Mouse (Mus musculus) C2C12 (cell line): ENCODE data around the gene Mindy2. TPM values are rescaled to one million over a fixed set of nuclear protein-coding genes. Genes with fewer than 3 reads are reported as not detected.

Experiments
- H3K27me3 ChIP-seq: one replicate; pipeline ENCODE4 v1.6.1; 2011; ENCODE audit not compliant: control insufficient read depth, insufficient read depth, insufficient read length
- H3K36me3 ChIP-seq: one replicate; pipeline ENCODE4 v1.6.1; 2011; ENCODE audit not compliant: control insufficient read depth, insufficient read depth
- H3K4me3 ChIP-seq: one replicate; pipeline ENCODE4 v1.5.1; 2011; ENCODE audit warnings: mild to moderate bottlenecking, control low read depth; ENCODE audit not compliant: poor library complexity, insufficient read depth, severe bottlenecking
- H3K79me2 ChIP-seq: one replicate; pipeline ENCODE4 v1.6.1; 2011; ENCODE audit not compliant: control insufficient read depth, insufficient read depth
- H3K79me3 ChIP-seq: one replicate; pipeline ENCODE4 v1.6.1; 2011; ENCODE audit warnings: low read depth, control low read depth
- H3ac ChIP-seq: one replicate; pipeline ENCODE3; 2011; ENCODE audit warnings: low read depth; ENCODE audit not compliant: control insufficient read depth, insufficient read length
- CEBPB ChIP-seq: IDR thresholded peaks from one replicate; pipeline ENCODE4 v1.6.1; 2011; ENCODE audit warnings: low read depth, mild to moderate bottlenecking, control low read depth, moderate library complexity
- CTCF ChIP-seq: IDR thresholded peaks from one replicate; pipeline ENCODE4 v1.5.1; 2011; ENCODE audit not compliant: control insufficient read depth, insufficient read depth, insufficient read length
- FOSL1 ChIP-seq: IDR thresholded peaks from one replicate; pipeline ENCODE4 v1.8.0; 2011; ENCODE audit warnings: mild to moderate bottlenecking, low read length; ENCODE audit not compliant: poor library complexity, insufficient read depth, severe bottlenecking
- MAX ChIP-seq: IDR thresholded peaks from one replicate; pipeline ENCODE4 v1.6.1; 2011; ENCODE audit warnings: mild to moderate bottlenecking, control low read depth
- MYOD1 ChIP-seq: IDR thresholded peaks from one replicate; pipeline ENCODE4 v1.6.1; 2011; ENCODE audit warnings: low read depth; ENCODE audit not compliant: control insufficient read depth, insufficient read length
- MYOG ChIP-seq: IDR thresholded peaks from one replicate; pipeline ENCODE4 v1.6.1; 2011; ENCODE audit not compliant: control insufficient read depth, insufficient read length; ENCODE audit errors: extremely low read depth
- USF1 ChIP-seq: IDR thresholded peaks from one replicate; pipeline ENCODE4 v1.6.1; 2011; ENCODE audit warnings: low read depth, mild to moderate bottlenecking, control low read depth, moderate library complexity
- long read RNA-seq, 2 experiments: library from polyadenylated mRNA; unstranded; transcript quantifications; one replicate each; pipeline ENCODE4 v2.0.0; 2019 to 2020
- polyA plus RNA-seq: library from polyadenylated mRNA; unstranded; fragments of >200 nt; fragmentation: generic; extraction: Trizol; gene quantifications from one replicate; pipeline ENCODE4 v1.2.1, GENCODE M21; 2012; ENCODE audit warnings: missing spikeins

Gene Mindy2
- 1.3 TPM for polyA plus RNA-seq
- long read RNA-seq, experiment 1, full-length matches to known transcripts = 4 of 11 reads
- long read RNA-seq, experiment 1, partial matches to known transcripts = 2 of 11 reads
- long read RNA-seq, experiment 1, other reads (novel, unspliced or antisense) = 5 of 11 reads
- long read RNA-seq, experiment 2 = 0 reads

GRCm38 (mm10) chr9:70657013-70657967, at the start of gene Mindy2:
Gene Mindy2 (minus strand): TSS chr9:70657174.
- H3K4me3 ChIP-seq = peak within 1 kb of the TSS; percentile 56
- no peaks in the 10 kb centered on the region for H3K79me3 ChIP-seq

GRCm38 (mm10) chr9:70706444-70706843, 49.5 kb upstream of the Mindy2 start:
- H3K79me2 ChIP-seq = peaks cover 15% of the 10 kb centered on the region
- H3ac ChIP-seq = no peak overlapping the region
- H3K36me3 ChIP-seq = peaks cover 21% of the 10 kb centered on the region
- H3K4me3 ChIP-seq = no peak overlapping the region
- TF ChIP-seq FOSL1 (no peak), CTCF (no peak), CEBPB (no peak), USF1 (no peak), MAX (no peak), MYOG (no peak), MYOD1 (no peak)
- H3K27me3 ChIP-seq = no peaks in the 10 kb centered on the region
- peaks cover 5% of the 10 kb centered on the region for H3K79me3 ChIP-seq

More at GRCm38 (mm10) chr9:70657013-70657967, at the start of gene Mindy2:
- H3ac ChIP-seq = peak within 1 kb of the TSS; percentile 74
- no peaks in the 10 kb centered on the region for H3K79me2 ChIP-seq
- no peaks in the 10 kb centered on the region for H3K36me3 ChIP-seq
- TF ChIP-seq FOSL1 (no peak), MYOG (no peak), MAX (peak; percentile 58), CEBPB (no peak), CTCF (no peak), USF1 (no peak), MYOD1 (no peak)
- no peaks in the 10 kb centered on the region for H3K27me3 ChIP-seq

- no peak overlapping the region for H3K4me3 ChIP-seq
- H3K79me2 ChIP-seq = peaks cover 33% of the 10 kb centered on the region
- H3K27me3 ChIP-seq = no peaks in the 10 kb centered on the region
- H3ac ChIP-seq = no peak overlapping the region
- TF ChIP-seq USF1 = no peak
- TF ChIP-seq CTCF = no peak
- no peak for TF ChIP-seq CEBPB
- TF ChIP-seq MYOG = no peak
- TF ChIP-seq MYOD1 = no peak
- TF ChIP-seq FOSL1 = no peak
- no peak for TF ChIP-seq MAX
- H3K79me3 ChIP-seq = peaks cover 20% of the 10 kb centered on the region
- H3K36me3 ChIP-seq = peaks cover 21% of the 10 kb centered on the region
Measured at GRCm38 (mm10) chr9:70703597-70704203, 46.7 kb upstream of the Mindy2 start.

GRCm38 (mm10) chr9:70698090-70698489, 41.1 kb upstream of the Mindy2 start:
- Histone ChIP-seq H3K27me3 (no peaks in the 10 kb centered on the region), H3ac (no peak overlapping the region), H3K79me3 (peaks cover 68% of the 10 kb centered on the region), H3K79me2 (peaks cover 86% of the 10 kb centered on the region), H3K4me3 (no peak overlapping the region), H3K36me3 (peaks cover under 1% of the 10 kb centered on the region)
- no peak for TF ChIP-seq MAX
- TF ChIP-seq USF1 = no peak
- TF ChIP-seq CEBPB = no peak
- no peak for TF ChIP-seq MYOD1
- TF ChIP-seq CTCF = no peak
- no peak for TF ChIP-seq FOSL1
- no peak for TF ChIP-seq MYOG

GRCm38 (mm10) chr9:70695723-70696122, 38.7 kb upstream of the Mindy2 start:
- H3K36me3 ChIP-seq = no peaks in the 10 kb centered on the region
- H3K27me3 ChIP-seq = no peaks in the 10 kb centered on the region
- TF ChIP-seq USF1 (no peak), MYOG (no peak), CTCF (no peak), FOSL1 (no peak), MAX (no peak), CEBPB (no peak), MYOD1 (no peak)
- no peak overlapping the region for H3ac ChIP-seq
- H3K4me3 ChIP-seq = no peak overlapping the region
- peaks cover 80% of the 10 kb centered on the region for H3K79me3 ChIP-seq
- peaks cover 96% of the 10 kb centered on the region for H3K79me2 ChIP-seq
